17 mouse cellular contexts compared by ENCODE assay signal in the genomic region with DNA sequence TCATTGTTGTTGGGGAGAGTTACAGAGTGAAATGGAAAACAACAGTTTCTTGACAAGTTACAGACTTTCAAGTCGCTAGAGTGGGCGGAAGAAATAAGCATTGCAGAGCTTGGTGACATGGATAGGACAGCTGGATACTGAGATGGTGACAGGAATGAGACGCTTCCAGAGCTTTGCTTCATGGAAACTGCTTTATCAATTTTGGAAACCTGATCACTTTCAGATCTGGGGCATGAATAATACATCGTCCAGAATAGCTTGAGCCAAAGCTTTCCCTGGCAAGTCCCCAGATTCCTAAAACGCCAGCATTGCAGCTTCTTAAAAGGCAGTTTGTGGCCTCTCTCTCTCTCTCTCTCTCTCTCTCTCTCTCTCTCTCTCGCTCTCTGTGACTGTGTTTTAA.
A peak's percentile ranks its signal among the peaks of the same experiment; 100 is the strongest.
DNase-seq lines count a peak whose midpoint lies in the region; ATAC-seq lines count a peak whose summit lies in the region.
"Had no signal": no experiment of that assay in that cellular context is flagged by ENCODE, and none has a peak within 500 bp of the region (broad histone marks: within the 10 kb centered on the region; RNA-seq: fewer than 3 reads in every experiment).

No protein-coding gene starts in this region.

- H3K36me3 ChIP-seq in forebrain, embryonic 16.5 days (ENCODE audit: control insufficient read depth, insufficient read depth), result no peaks in the 10 kb centered on the region
- H3K36me3 ChIP-seq in forebrain, embryonic 10.5 days (replicated peaks), result no peaks in the 10 kb centered on the region
- H3K36me3 ChIP-seq: hindbrain, embryonic 12.5 days had no signal

- 44% methylated on average over 6 of the region's 6 CpGs for WGBS in forebrain, embryonic 16.5 days
- WGBS in forebrain, embryonic 10.5 days, result 82% methylated on average over 6 of the region's 6 CpGs

- no peaks in the 10 kb centered on the region for H3K27me3 ChIP-seq in forebrain, embryonic 16.5 days (replicated peaks; ENCODE audit: control insufficient read depth, insufficient read depth, low read length)
- H3K27me3 ChIP-seq in forebrain, embryonic 10.5 days (ENCODE audit: poor library complexity, severe bottlenecking), result no peaks in the 10 kb centered on the region
- H3K27me3 ChIP-seq: hindbrain, embryonic 12.5 days had no signal

- H3K9ac ChIP-seq in forebrain, embryonic 16.5 days (replicated peaks; ENCODE audit: low read depth, low read length), result no peak overlapping the region
- H3K9ac ChIP-seq: hindbrain, embryonic 12.5 days had no signal

- peak; percentile 55; the same call in 1 of the 2 replicates for ATAC-seq in forebrain, embryonic 16.5 days
- ATAC-seq: Patski had no signal

- H3K9me3 ChIP-seq in forebrain, embryonic 16.5 days (ENCODE audit: control insufficient read depth, low read length), result no peaks in the 10 kb centered on the region
- H3K9me3 ChIP-seq in forebrain, embryonic 10.5 days, result no peaks in the 10 kb centered on the region
- H3K9me3 ChIP-seq: hindbrain, embryonic 12.5 days had no signal

- H3K4me3 ChIP-seq in forebrain, embryonic 16.5 days (replicated peaks; ENCODE audit: low read length), result no peak overlapping the region
- no peak overlapping the region for H3K4me3 ChIP-seq in forebrain, embryonic 10.5 days
- H3K4me3 ChIP-seq: heart, adult 2 months; hindbrain, embryonic 12.5 days had no signal

- H3K4me2 ChIP-seq in forebrain, embryonic 16.5 days (ENCODE audit: low read length), result no peak overlapping the region
- H3K4me2 ChIP-seq: hindbrain, embryonic 12.5 days had no signal

- no peaks in the 10 kb centered on the region for H3K4me1 ChIP-seq in forebrain, embryonic 16.5 days (replicated peaks; ENCODE audit: control insufficient read depth, insufficient read depth, low read length)
- no peaks in the 10 kb centered on the region for H3K4me1 ChIP-seq in forebrain, embryonic 10.5 days
- H3K4me1 ChIP-seq: hindbrain, embryonic 12.5 days had no signal

- DNase-seq in forebrain, embryonic 10.5 days (ENCODE audit: extremely low spot score, low spot score), result no peak
- peak; percentile 25 for DNase-seq in layer of hippocampus, adult 11-12 months (ENCODE audit: low spot score)
- DNase-seq in layer of hippocampus, postnatal 25 days (ENCODE audit: extremely low spot score in 1 of 2, low spot score in 1 of 2), result no peak
- DNase-seq in right cerebral cortex, adult 2 months (ENCODE audit: low spot score in 2 of 2), result peak; percentile 23 to 32
- no peak for DNase-seq in right cerebral cortex, adult 18-20 months
- DNase-seq in layer of hippocampus, postnatal 36 days, result peak; percentile 3 to 23
- DNase-seq in yolk sac, embryonic 10.5 days (ENCODE audit: low spot score), result no peak
- DNase-seq: cerebellum, adult 18-20 months; kidney, adult 2 months; liver; midbrain, embryonic 14.5 days; spleen, adult 18-20 months had no signal

- H3K27ac ChIP-seq in forebrain, embryonic 16.5 days (ENCODE audit: low read length), result no peak overlapping the region
- H3K27ac ChIP-seq in forebrain, embryonic 10.5 days, result no peak overlapping the region
- H3K27ac ChIP-seq: heart, adult 2 months; hindbrain, embryonic 12.5 days; macrophage had no signal

Comparison
In these comparisons a context has a peak if more than half of its experiments do, and no peak if none do; other contexts are left out.
1. DNase-seq: peak in layer of hippocampus, adult 11-12 months (single experiment), right cerebral cortex, adult 2 months (2 of 2) and layer of hippocampus, postnatal 36 days (2 of 2); none in forebrain, embryonic 10.5 days (single experiment), layer of hippocampus, postnatal 25 days (0 of 2), right cerebral cortex, adult 18-20 months (single experiment) and yolk sac, embryonic 10.5 days (single experiment).